Mouse (Mus musculus) heart, embryonic 11.5 days (tissue): ENCODE measurements around the gene Gm2000. TPM values are rescaled to one million over a fixed set of nuclear protein-coding genes. Genes with fewer than 3 reads are reported as not detected.

ENCODE experiments used
- ATAC-seq: fragments of 200-750 bp; cut with Nextera tagmentation; replicated peaks from 2 replicates; pipeline ENCODE4 v1.8.0; 2017; ENCODE audit warnings: moderate library complexity; ENCODE audit not compliant: insufficient number of reproducible peaks, low FRiP score, low TSS enrichment
- H3K27ac ChIP-seq: fragments of 300-500 bp; sonication (generic); 2 replicates; pipeline ENCODE4 v1.5.1; 2014; ENCODE audit warnings: mild to moderate bottlenecking, low read depth, low read length
- H3K27me3 ChIP-seq: fragments of 300-500 bp; sonication (generic); 2 replicates; pipeline ENCODE4 v1.6.1; 2014; ENCODE audit warnings: mild to moderate bottlenecking, low read length, mixed read lengths; ENCODE audit not compliant: control insufficient read depth, insufficient read depth
- H3K36me3 ChIP-seq: fragments of 300-500 bp; sonication (generic); 2 replicates; pipeline ENCODE4 v1.6.1; 2014; ENCODE audit warnings: mild to moderate bottlenecking, low read length, moderate library complexity, mixed read lengths; ENCODE audit not compliant: control insufficient read depth, insufficient read depth
- H3K4me1 ChIP-seq: fragments of 300-500 bp; sonication (generic); 2 replicates; pipeline ENCODE4 v1.6.1; 2014; ENCODE audit warnings: low read length; ENCODE audit not compliant: control insufficient read depth, insufficient read depth
- H3K4me2 ChIP-seq: fragments of 300-500 bp; sonication (generic); 2 replicates; pipeline ENCODE4 v1.6.1; 2014; ENCODE audit warnings: mild to moderate bottlenecking, moderate library complexity
- H3K4me3 ChIP-seq: fragments of 300-500 bp; sonication (generic); 2 replicates; pipeline ENCODE4 v1.5.1; 2014; ENCODE audit warnings: low read depth, low read length
- H3K9ac ChIP-seq: fragments of 300-500 bp; sonication (generic); 2 replicates; pipeline ENCODE4 v1.6.1; 2014; ENCODE audit warnings: mild to moderate bottlenecking, low read depth, low read length, moderate library complexity
- H3K9me3 ChIP-seq: fragments of 300-500 bp; sonication (generic); replicated peaks from 2 replicates; pipeline ENCODE4 v1.6.1; 2016; ENCODE audit warnings: low read length; ENCODE audit not compliant: control insufficient read depth
- WGBS: fragments of 180-500 bp; shearing (Covaris S2); extraction: QIAGEN DNeasy Blood & Tissue Kit; methylation state at CpG from one replicate; pipeline ENCODE4 v1.1.7; 2014; ENCODE audit not compliant: insufficient replicate concordance; 5-methylcytosine and 5-hydroxymethylcytosine counted together
- polyA plus RNA-seq: library from polyadenylated mRNA; unstranded; fragments of >200 nt; fragmentation: Nextera tagmentation; extraction: Ambion mirVana; gene quantifications from 2 replicates; pipeline ENCODE4 v1.2.1, GENCODE M21; 2014

The Gm2000 gene
- polyA plus RNA-seq = 735 and 772 TPM in 2 replicates

- ATAC-seq = no peak
- Histone ChIP-seq H3K4me3 (no peak within 1 kb of the TSS), H3K27me3 (no peaks in the 10 kb centered on the region), H3K4me2 (no peak within 1 kb of the TSS), H3K4me1 (no peaks in the 10 kb centered on the region), H3K9me3 (0 out of 2 replicates have a peak, but pooled peaks cover 4% of the 10 kb centered on the region), H3K36me3 (no peaks in the 10 kb centered on the region), H3K27ac (no peak within 1 kb of the TSS), H3K9ac (no peak within 1 kb of the TSS)
- 83% methylated on average over 7 of the region's 8 CpGs for WGBS
Measured at GRCm38 (mm10) chr1:156365740-156366139, at the start of gene Gm2000. Gene Gm2000, plus strand, starts transcription at chr1:156366040.

- WGBS = 86% methylated on average over 9 of the region's 9 CpGs
- H3K9me3 ChIP-seq = no peaks in the 10 kb centered on the region
- H3K27ac ChIP-seq = no peak overlapping the region
- no peaks in the 10 kb centered on the region for H3K27me3 ChIP-seq
- H3K4me3 ChIP-seq = no peak overlapping the region
- no peak for ATAC-seq
- no peaks in the 10 kb centered on the region for H3K36me3 ChIP-seq
- H3K4me1 ChIP-seq = no peaks in the 10 kb centered on the region
- no peak overlapping the region for H3K9ac ChIP-seq
- no peak overlapping the region for H3K4me2 ChIP-seq
Measured at GRCm38 (mm10) chr1:156323126-156323525, 42.7 kb upstream of the Gm2000 start.

- H3K36me3 ChIP-seq = no peaks in the 10 kb centered on the region
- no peak overlapping the region for H3K27ac ChIP-seq
- H3K4me2 ChIP-seq = no peak overlapping the region
- WGBS = 66% methylated on average over 4 of the region's 4 CpGs
- no peak overlapping the region for H3K9ac ChIP-seq
- H3K4me1 ChIP-seq = no peaks in the 10 kb centered on the region
- no peaks in the 10 kb centered on the region for H3K27me3 ChIP-seq
- ATAC-seq = no peak
- H3K9me3 ChIP-seq = no peaks in the 10 kb centered on the region
- H3K4me3 ChIP-seq = no peak overlapping the region
Measured at GRCm38 (mm10) chr1:156340847-156341246, 25.0 kb upstream of the Gm2000 start.

- H3K9me3 ChIP-seq = no peaks in the 10 kb centered on the region
- no peaks in the 10 kb centered on the region for H3K36me3 ChIP-seq
- no peak overlapping the region for H3K9ac ChIP-seq
- no peaks in the 10 kb centered on the region for H3K27me3 ChIP-seq
- no peak for ATAC-seq
- no peak overlapping the region for H3K27ac ChIP-seq
- 36% methylated on average over 4 of the region's 4 CpGs for WGBS
- H3K4me1 ChIP-seq = no peaks in the 10 kb centered on the region
- H3K4me3 ChIP-seq = no peak overlapping the region
- H3K4me2 ChIP-seq = no peak overlapping the region
Measured at GRCm38 (mm10) chr1:156344433-156344832, 21.4 kb upstream of the Gm2000 start.

- Histone ChIP-seq H3K4me1 (no peaks in the 10 kb centered on the region), H3K9ac (no peak overlapping the region), H3K36me3 (no peaks in the 10 kb centered on the region), H3K27me3 (no peaks in the 10 kb centered on the region), H3K9me3 (no peaks in the 10 kb centered on the region), H3K4me2 (no peak overlapping the region), H3K27ac (no peak overlapping the region), H3K4me3 (no peak overlapping the region)
- ATAC-seq = no peak
- WGBS = 82% methylated on average over 4 of the region's 4 CpGs
Measured at GRCm38 (mm10) chr1:156345633-156346032, 20.2 kb upstream of the Gm2000 start.

GRCm38 (mm10) chr1:156349031-156349430 lies 16.8 kb upstream of the Gm2000 start:
- no peak for ATAC-seq
- Histone ChIP-seq H3K4me2 (no peak overlapping the region), H3K36me3 (no peaks in the 10 kb centered on the region), H3K9ac (no peak overlapping the region), H3K9me3 (no peaks in the 10 kb centered on the region), H3K4me3 (no peak overlapping the region), H3K27ac (no peak overlapping the region), H3K4me1 (no peaks in the 10 kb centered on the region), H3K27me3 (no peaks in the 10 kb centered on the region)
- WGBS = 55% methylated on average over 4 of the region's 4 CpGs

- Histone ChIP-seq H3K9ac (no peak overlapping the region), H3K27ac (no peak overlapping the region), H3K4me2 (no peak overlapping the region), H3K4me3 (no peak overlapping the region), H3K9me3 (no peaks in the 10 kb centered on the region), H3K36me3 (no peaks in the 10 kb centered on the region), H3K4me1 (no peaks in the 10 kb centered on the region), H3K27me3 (no peaks in the 10 kb centered on the region)
- 83% methylated on average over 4 of the region's 4 CpGs for WGBS
- no peak for ATAC-seq
Measured at GRCm38 (mm10) chr1:156350441-156350840, 15.4 kb upstream of the Gm2000 start.

- no peaks in the 10 kb centered on the region for H3K4me1 ChIP-seq
- 76% methylated on average over 2 of the region's 2 CpGs for WGBS
Measured at GRCm38 (mm10) chr1:156352466-156352865, 13.4 kb upstream of the Gm2000 start.

GRCm38 (mm10) chr1:156381217-156381616 lies 15.4 kb downstream of the Gm2000 start:
- ATAC-seq = no peak
- Histone ChIP-seq H3K27ac (no peak overlapping the region), H3K4me1 (no peaks in the 10 kb centered on the region), H3K27me3 (no peaks in the 10 kb centered on the region), H3K4me3 (no peak overlapping the region), H3K9me3 (no peaks in the 10 kb centered on the region), H3K36me3 (no peaks in the 10 kb centered on the region), H3K4me2 (no peak overlapping the region), H3K9ac (no peak overlapping the region)
- 80% methylated on average over 3 of the region's 3 CpGs for WGBS

More at GRCm38 (mm10) chr1:156352466-156352865, 13.4 kb upstream of the Gm2000 start:
- no peak overlapping the region for H3K27ac ChIP-seq
- no peak overlapping the region for H3K4me3 ChIP-seq
- H3K9ac ChIP-seq = no peak overlapping the region
- no peaks in the 10 kb centered on the region for H3K27me3 ChIP-seq
- no peaks in the 10 kb centered on the region for H3K36me3 ChIP-seq
- no peak for ATAC-seq
- H3K9me3 ChIP-seq = no peaks in the 10 kb centered on the region
- H3K4me2 ChIP-seq = no peak overlapping the region
